Mouse (Mus musculus) thymus, adult 2 months (tissue): ENCODE measurements around the gene Fam187a. TPM values are rescaled to one million over a fixed set of nuclear protein-coding genes. Genes with fewer than 3 reads are reported as not detected.

Experiments
- DNase-seq: peaks from one replicate; pipeline ENCODE4 v3.0.0; 2021
- H3K27ac ChIP-seq: fragments of 200-500 bp; 2 replicates; pipeline ENCODE4 v1.5.1; 2012; ENCODE audit warnings: low read length, control low read depth; ENCODE audit not compliant: control insufficient read depth, insufficient read depth
- H3K27me3 ChIP-seq: fragments of 200-500 bp; 2 replicates; pipeline ENCODE4 v1.6.1; 2012; ENCODE audit warnings: mild to moderate bottlenecking, low read length, moderate library complexity, mixed read lengths; ENCODE audit not compliant: control insufficient read depth, insufficient read depth
- H3K36me3 ChIP-seq: fragments of 200-500 bp; 2 replicates; pipeline ENCODE4 v1.6.1; 2012; ENCODE audit warnings: mild to moderate bottlenecking, low read length, moderate library complexity; ENCODE audit not compliant: control insufficient read depth, insufficient read depth
- H3K4me1 ChIP-seq: fragments of 200-500 bp; replicated peaks from 2 replicates; pipeline ENCODE4 v1.6.1; 2012; ENCODE audit warnings: low read length; ENCODE audit not compliant: control insufficient read depth, insufficient read depth
- H3K4me3 ChIP-seq: fragments of 200-500 bp; 2 replicates; pipeline ENCODE4 v1.5.1; 2012; ENCODE audit warnings: mild to moderate bottlenecking, low read length, control low read depth, moderate library complexity; ENCODE audit not compliant: control insufficient read depth, insufficient read depth
- CTCF ChIP-seq: fragments of 200-500 bp; IDR thresholded peaks from 2 replicates; pipeline ENCODE4 v1.5.1; 2012; ENCODE audit warnings: mild to moderate bottlenecking, control low read depth, low read length, moderate library complexity, borderline replicate concordance; ENCODE audit not compliant: control insufficient read depth, poor library complexity, insufficient read depth; ENCODE audit errors: extremely low read depth
- POLR2A ChIP-seq: fragments of 200-500 bp; IDR thresholded peaks from 2 replicates; pipeline ENCODE4 v1.6.1; 2012; ENCODE audit warnings: mild to moderate bottlenecking, low read length, control low read depth, moderate library complexity; ENCODE audit not compliant: control insufficient read depth, poor library complexity, insufficient read depth; ENCODE audit errors: extremely low read depth
- WGBS: fragments of 180-500 bp; shearing (Covaris S2); methylation state at CpG from one replicate; pipeline ENCODE4 v1.1.7; 2018; 5-methylcytosine and 5-hydroxymethylcytosine counted together
- polyA plus RNA-seq: library from polyadenylated mRNA; depleted of rRNA; stranded (reverse); fragments of >200 nt; gene quantifications from 2 replicates; pipeline ENCODE4 v1.2.3, GENCODE M21; 2012

The Fam187a gene
- polyA plus RNA-seq, 1 experiment, result not detected

GRCm38 (mm10) chr11:102845926-102846325 is 39.0 kb upstream of the Fam187a start:
- WGBS, result 92% methylated on average over 10 of the region's 10 CpGs
- TF ChIP-seq CTCF, result no peak
- no peak for TF ChIP-seq POLR2A
- no peak for DNase-seq
- no peaks in the 10 kb centered on the region for H3K27me3 ChIP-seq
- H3K4me3 ChIP-seq, result no peak overlapping the region
- H3K4me1 ChIP-seq, result no peaks in the 10 kb centered on the region
- peaks cover 69% of the 10 kb centered on the region for H3K36me3 ChIP-seq
- no peak overlapping the region for H3K27ac ChIP-seq

- Histone ChIP-seq H3K27ac (no peak overlapping the region), H3K4me3 (no peak overlapping the region), H3K27me3 (no peaks in the 10 kb centered on the region), H3K4me1 (no peaks in the 10 kb centered on the region), H3K36me3 (peaks cover 56% of the 10 kb centered on the region)
- TF ChIP-seq CTCF (peak; percentile 31; the same call in 1 of the 2 replicates), POLR2A (no peak)
- 81% methylated on average over 5 of the region's 5 CpGs for WGBS
- peak; percentile 53 for DNase-seq
Observed at GRCm38 (mm10) chr11:102851883-102852282, 33.1 kb upstream of the Fam187a start.

DNA sequence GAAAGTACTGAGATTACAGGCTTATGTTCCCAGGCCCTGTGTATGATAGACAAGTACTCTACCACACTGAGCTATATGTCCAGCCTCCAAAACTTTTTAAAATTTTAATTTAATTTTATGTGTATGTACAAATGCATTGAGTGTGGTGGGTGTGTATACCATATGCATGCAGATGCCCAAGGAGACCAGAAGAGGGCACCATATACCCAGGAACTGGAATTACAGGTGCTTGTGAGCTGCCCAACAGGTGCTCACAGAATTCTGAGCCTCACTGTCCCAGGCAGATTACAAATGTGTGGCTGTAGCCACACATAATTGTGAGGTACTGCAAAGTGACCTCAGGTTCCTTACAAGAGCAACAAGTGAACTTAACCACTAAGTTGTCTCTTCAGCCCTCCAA is 31.2 kb upstream of the Fam187a start:
- H3K4me1 ChIP-seq, result no peaks in the 10 kb centered on the region
- no peak for DNase-seq
- TF ChIP-seq POLR2A (no peak), CTCF (no peak)
- no peaks in the 10 kb centered on the region for H3K27me3 ChIP-seq
- H3K27ac ChIP-seq, result no peak overlapping the region
- H3K4me3 ChIP-seq, result no peak overlapping the region
- peaks cover 46% of the 10 kb centered on the region for H3K36me3 ChIP-seq

GRCm38 (mm10) chr11:102855941-102856340 is 29.0 kb upstream of the Fam187a start:
- Histone ChIP-seq H3K4me3 (no peak overlapping the region), H3K4me1 (no peaks in the 10 kb centered on the region), H3K36me3 (peaks cover 44% of the 10 kb centered on the region), H3K27ac (no peak overlapping the region), H3K27me3 (no peaks in the 10 kb centered on the region)
- no peak for DNase-seq
- TF ChIP-seq POLR2A (no peak), CTCF (no peak)
- 91% methylated on average over 6 of the region's 6 CpGs for WGBS

DNA sequence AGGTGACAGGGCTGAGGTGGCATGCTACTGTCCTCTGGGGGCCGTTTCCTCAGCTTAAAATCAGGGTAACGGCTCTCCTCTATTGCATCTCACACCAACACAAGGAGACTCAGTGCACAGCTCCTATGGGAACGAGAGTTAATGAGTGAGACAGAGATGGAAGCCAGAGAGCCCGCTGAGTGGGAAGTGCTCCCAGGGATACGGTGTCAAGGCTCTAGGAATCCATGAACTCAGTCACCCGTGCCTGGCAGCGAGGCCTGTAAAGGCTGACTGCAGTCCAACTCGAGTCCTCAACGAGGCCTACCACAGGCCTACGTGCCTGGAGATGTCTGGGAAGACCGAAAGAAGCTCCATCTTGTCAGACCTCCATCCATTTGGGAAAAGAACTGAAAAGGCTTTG is 26.0 kb upstream of the Fam187a start:
- Histone ChIP-seq H3K27ac (no peak overlapping the region), H3K4me1 (no peaks in the 10 kb centered on the region), H3K27me3 (no peaks in the 10 kb centered on the region), H3K36me3 (peaks cover 44% of the 10 kb centered on the region), H3K4me3 (no peak overlapping the region)
- WGBS, result 97% methylated on average over 11 of the region's 11 CpGs
- TF ChIP-seq CTCF, result no peak
- TF ChIP-seq POLR2A, result no peak
- no peak for DNase-seq

DNA sequence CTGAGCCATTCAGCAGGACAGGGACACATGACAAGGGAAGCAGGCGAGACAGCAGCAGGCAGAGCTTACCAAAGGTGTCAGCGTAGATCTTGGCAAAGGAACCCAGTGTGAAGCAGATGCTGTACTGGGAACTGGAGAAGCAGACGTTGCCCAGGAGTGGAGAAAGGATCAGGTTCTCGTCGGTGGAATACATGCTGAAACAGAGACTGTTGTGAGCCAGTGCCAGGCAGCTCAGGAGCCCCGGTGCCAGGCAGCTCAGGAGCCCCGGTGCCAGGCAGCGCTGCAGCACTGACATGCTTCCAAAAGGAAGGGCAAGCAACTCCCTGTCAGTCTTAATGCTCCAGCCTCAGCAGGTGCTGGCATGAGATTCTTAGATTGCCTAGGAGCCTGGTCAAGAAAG is 25.0 kb upstream of the Fam187a start:
- 96% methylated on average over 8 of the region's 8 CpGs for WGBS
- no peak for DNase-seq
- H3K27ac ChIP-seq, result no peak overlapping the region
- no peaks in the 10 kb centered on the region for H3K4me1 ChIP-seq
- H3K4me3 ChIP-seq, result no peak overlapping the region
- TF ChIP-seq CTCF (no peak), POLR2A (no peak)
- no peaks in the 10 kb centered on the region for H3K27me3 ChIP-seq
- peaks cover 43% of the 10 kb centered on the region for H3K36me3 ChIP-seq

GRCm38 (mm10) chr11:102864272-102864671 is 20.7 kb upstream of the Fam187a start:
- peak; percentile 39 for DNase-seq
- H3K27ac ChIP-seq, result no peak overlapping the region
- H3K4me3 ChIP-seq, result no peak overlapping the region
- TF ChIP-seq POLR2A, result no peak
- no peak for TF ChIP-seq CTCF
- 40% methylated on average over 4 of the region's 4 CpGs for WGBS
- H3K4me1 ChIP-seq, result no peaks in the 10 kb centered on the region
- no peaks in the 10 kb centered on the region for H3K27me3 ChIP-seq
- peaks cover 59% of the 10 kb centered on the region for H3K36me3 ChIP-seq
